Mouse (Mus musculus): Measurements from ENCODE around the gene Aebp1. TPM values are rescaled to one million over a fixed set of nuclear protein-coding genes. Genes with fewer than 3 reads are reported as not detected.

Gene Aebp1
- total and polyA plus RNA-seq, 3 experiments: not detected

GRCm38 (mm10) chr11:5915429-5916177 lies 53.9 kb downstream of the Aebp1 start:
- Histone ChIP-seq H3K27me3 (ENCODE audit: insufficient read depth, low read length) (peaks cover 16% of the 10 kb centered on the region), H3K4me3 (ENCODE audit: low read depth, low read length) (no peak overlapping the region), H3K36me3 (replicated peaks) (no peaks in the 10 kb centered on the region), H3K9me3 (replicated peaks) (no peaks in the 10 kb centered on the region), H3K4me1 (ENCODE audit: insufficient read depth, low read depth, low read length) (peaks cover 4% of the 10 kb centered on the region)
- no peak for TF ChIP-seq GATA1 (IDR thresholded peaks at IDR 0.05; ENCODE audit: borderline replicate concordance, low read length)
- TF ChIP-seq POLR2AphosphoS5 (IDR thresholded peaks at IDR 0.05; ENCODE audit: insufficient replicate concordance, low read depth, low read length): no peak
- no peak for TF ChIP-seq GATA2 (IDR thresholded peaks at IDR 0.05; ENCODE audit: borderline replicate concordance, low read depth, low read length)
- no peak for TF ChIP-seq CTCF (IDR thresholded peaks at IDR 0.05; ENCODE audit: low read depth, low read length)
- no peak for TF ChIP-seq TAL1 (conservative IDR thresholded peaks at IDR 0.05; ENCODE audit: low read depth, low read length)
- ATAC-seq (ENCODE audit: extremely low read depth, insufficient number of reproducible peaks, low FRiP score, poor library complexity, severe bottlenecking) (no peak), DNase-seq (ENCODE audit: low spot score) (no peak)

GRCm38 (mm10) chr11:5916178-5916548 lies 54.4 kb downstream of the Aebp1 start:
- no peak for TF ChIP-seq GATA1 (IDR thresholded peaks at IDR 0.05; ENCODE audit: borderline replicate concordance, low read length)
- no peak for TF ChIP-seq GATA2 (IDR thresholded peaks at IDR 0.05; ENCODE audit: borderline replicate concordance, low read depth, low read length)
- no peak for TF ChIP-seq POLR2AphosphoS5 (IDR thresholded peaks at IDR 0.05; ENCODE audit: insufficient replicate concordance, low read depth, low read length)
- no peak for TF ChIP-seq TAL1 (conservative IDR thresholded peaks at IDR 0.05; ENCODE audit: low read depth, low read length)
- TF ChIP-seq CTCF (IDR thresholded peaks at IDR 0.05; ENCODE audit: low read depth, low read length): no peak
- ATAC-seq (ENCODE audit: extremely low read depth, insufficient number of reproducible peaks, low FRiP score, poor library complexity, severe bottlenecking): no peak; the same call in 1 of the 2 replicates
- H3K27me3 ChIP-seq (ENCODE audit: insufficient read depth, low read length): peaks cover 13% of the 10 kb centered on the region
- peaks cover 4% of the 10 kb centered on the region for H3K4me1 ChIP-seq (ENCODE audit: insufficient read depth, low read depth, low read length)
- H3K4me3 ChIP-seq (ENCODE audit: low read depth, low read length): no peak overlapping the region
- no peaks in the 10 kb centered on the region for H3K9me3 ChIP-seq (replicated peaks)
- DNase-seq (ENCODE audit: low spot score): no peak
- H3K36me3 ChIP-seq (replicated peaks): no peaks in the 10 kb centered on the region

- H3K27me3 ChIP-seq (ENCODE audit: insufficient read depth, low read length): peaks cover 9% of the 10 kb centered on the region
- no peak for TF ChIP-seq POLR2AphosphoS5 (IDR thresholded peaks at IDR 0.05; ENCODE audit: insufficient replicate concordance, low read depth, low read length)
- TF ChIP-seq GATA1 (IDR thresholded peaks at IDR 0.05; ENCODE audit: borderline replicate concordance, low read length): no peak
- no peak for TF ChIP-seq GATA2 (IDR thresholded peaks at IDR 0.05; ENCODE audit: borderline replicate concordance, low read depth, low read length)
- TF ChIP-seq CTCF (IDR thresholded peaks at IDR 0.05; ENCODE audit: low read depth, low read length): no peak
- TF ChIP-seq TAL1 (conservative IDR thresholded peaks at IDR 0.05; ENCODE audit: low read depth, low read length): no peak
- no peaks in the 10 kb centered on the region for H3K9me3 ChIP-seq (replicated peaks)
- H3K4me1 ChIP-seq (ENCODE audit: insufficient read depth, low read depth, low read length): peaks cover 4% of the 10 kb centered on the region
- no peak for DNase-seq (ENCODE audit: low spot score)
- H3K36me3 ChIP-seq (replicated peaks): no peaks in the 10 kb centered on the region
- ATAC-seq (ENCODE audit: extremely low read depth, insufficient number of reproducible peaks, low FRiP score, poor library complexity, severe bottlenecking): no peak
- no peak overlapping the region for H3K4me3 ChIP-seq (ENCODE audit: low read depth, low read length)
Measured at GRCm38 (mm10) chr11:5918111-5918510, 56.4 kb downstream of the Aebp1 start.

GRCm38 (mm10) chr11:5919606-5920005 lies 57.9 kb downstream of the Aebp1 start:
- no peaks in the 10 kb centered on the region for H3K36me3 ChIP-seq (replicated peaks)
- H3K4me3 ChIP-seq (ENCODE audit: low read depth, low read length): no peak overlapping the region
- no peaks in the 10 kb centered on the region for H3K9me3 ChIP-seq (replicated peaks)
- peaks cover 5% of the 10 kb centered on the region; the same call in 1 of the 2 replicates for H3K27me3 ChIP-seq (ENCODE audit: insufficient read depth, low read length)
- ATAC-seq (ENCODE audit: extremely low read depth, insufficient number of reproducible peaks, low FRiP score, poor library complexity, severe bottlenecking) (no peak), DNase-seq (ENCODE audit: low spot score) (no peak)
- TF ChIP-seq POLR2AphosphoS5 (IDR thresholded peaks at IDR 0.05; ENCODE audit: insufficient replicate concordance, low read depth, low read length) (no peak), CTCF (IDR thresholded peaks at IDR 0.05; ENCODE audit: low read depth, low read length) (no peak), TAL1 (conservative IDR thresholded peaks at IDR 0.05; ENCODE audit: low read depth, low read length) (no peak), GATA2 (IDR thresholded peaks at IDR 0.05; ENCODE audit: borderline replicate concordance, low read depth, low read length) (no peak), GATA1 (IDR thresholded peaks at IDR 0.05; ENCODE audit: borderline replicate concordance, low read length) (no peak)
- H3K4me1 ChIP-seq (ENCODE audit: insufficient read depth, low read depth, low read length): peaks cover 4% of the 10 kb centered on the region

GRCm38 (mm10) chr11:5920323-5920960 lies 58.7 kb downstream of the Aebp1 start:
- H3K4me1 ChIP-seq (ENCODE audit: insufficient read depth, low read depth, low read length): peaks cover 4% of the 10 kb centered on the region
- no peak for TF ChIP-seq GATA2 (IDR thresholded peaks at IDR 0.05; ENCODE audit: borderline replicate concordance, low read depth, low read length)
- TF ChIP-seq TAL1 (conservative IDR thresholded peaks at IDR 0.05; ENCODE audit: low read depth, low read length): no peak
- TF ChIP-seq CTCF (IDR thresholded peaks at IDR 0.05; ENCODE audit: low read depth, low read length): no peak
- DNase-seq (ENCODE audit: low spot score) (no peak), ATAC-seq (ENCODE audit: extremely low read depth, insufficient number of reproducible peaks, low FRiP score, poor library complexity, severe bottlenecking) (no peak)
- H3K9me3 ChIP-seq (replicated peaks): no peaks in the 10 kb centered on the region
- H3K27me3 ChIP-seq (ENCODE audit: insufficient read depth, low read length): peaks cover 7% of the 10 kb centered on the region
- no peaks in the 10 kb centered on the region for H3K36me3 ChIP-seq (replicated peaks)
- no peak overlapping the region for H3K4me3 ChIP-seq (ENCODE audit: low read depth, low read length)

Other genes with a start within 250 kb of the Aebp1 start
- gene Mrps24, start 146.3 kb upstream of the Aebp1 start, total RNA-seq (2014; fragmentation: Nextera tagmentation): 17.9 and 26.1 TPM in 2 replicates
- 75.1 and 89.8 TPM in 2 replicates for gene Mrps24, start 146.3 kb upstream of the Aebp1 start, total RNA-seq (2017)
- gene Mrps24, start 146.3 kb upstream of the Aebp1 start, polyA plus RNA-seq (2012): 112 and 154 TPM in 2 replicates
- gene Urgcp, start 99.6 kb upstream of the Aebp1 start, total RNA-seq (2014; fragmentation: Nextera tagmentation): 6.8 and 7.2 TPM in 2 replicates
- gene Urgcp, start 99.6 kb upstream of the Aebp1 start, total RNA-seq (2017): 7.9 and 8.2 TPM in 2 replicates
- gene Urgcp, start 99.6 kb upstream of the Aebp1 start, polyA plus RNA-seq (2012): 8.7 and 8.9 TPM in 2 replicates
- 36.4 and 39.3 TPM in 2 replicates for gene Dbnl, start 73.5 kb upstream of the Aebp1 start, total RNA-seq (2014; fragmentation: Nextera tagmentation)
- gene Dbnl, start 73.5 kb upstream of the Aebp1 start, total RNA-seq (2017): 89.5 and 107 TPM in 2 replicates
- 155 and 158 TPM in 2 replicates for gene Dbnl, start 73.5 kb upstream of the Aebp1 start, polyA plus RNA-seq (2012)
- 1.6 and 1.8 TPM in 2 replicates for gene Pgam2, start 58.2 kb upstream of the Aebp1 start, total RNA-seq (2014; fragmentation: Nextera tagmentation)
- 0.22 TPM in 1 of 2 replicates, not detected in the other for gene Pgam2, start 58.2 kb upstream of the Aebp1 start, total RNA-seq (2017)
- gene Pgam2, start 58.2 kb upstream of the Aebp1 start, polyA plus RNA-seq (2012): 1.5 and 2.6 TPM in 2 replicates
- gene Polm, start 23.9 kb upstream of the Aebp1 start, total RNA-seq (2014; fragmentation: Nextera tagmentation): 32.1 and 38.3 TPM in 2 replicates
- gene Polm, start 23.9 kb upstream of the Aebp1 start, total RNA-seq (2017): 15.4 and 16.6 TPM in 2 replicates
- gene Polm, start 23.9 kb upstream of the Aebp1 start, polyA plus RNA-seq (2012): 38.2 and 48.7 TPM in 2 replicates
- 47.5 and 55.5 TPM in 2 replicates for gene Pold2, start 16.3 kb downstream of the Aebp1 start, total RNA-seq (2014; fragmentation: Nextera tagmentation)
- 30.1 and 39.4 TPM in 2 replicates for gene Pold2, start 16.3 kb downstream of the Aebp1 start, total RNA-seq (2017)
- 295 and 362 TPM in 2 replicates for gene Pold2, start 16.3 kb downstream of the Aebp1 start, polyA plus RNA-seq (2012)
- gene Myl7, start 36.8 kb downstream of the Aebp1 start, total RNA-seq (2014; fragmentation: Nextera tagmentation): not detected in 2 replicates
- not detected in 2 replicates for gene Myl7, start 36.8 kb downstream of the Aebp1 start, total RNA-seq (2017)
- not detected in 2 replicates for gene Myl7, start 36.8 kb downstream of the Aebp1 start, polyA plus RNA-seq (2012)
- not detected in 2 replicates for gene Gck, start 88.1 kb downstream of the Aebp1 start, total RNA-seq (2014; fragmentation: Nextera tagmentation)
- 0.06 and 0.11 TPM in 2 replicates for gene Gck, start 88.1 kb downstream of the Aebp1 start, total RNA-seq (2017)
- not detected in 2 replicates for gene Gck, start 88.1 kb downstream of the Aebp1 start, polyA plus RNA-seq (2012)
- gene Ykt6, start 93.7 kb downstream of the Aebp1 start, total RNA-seq (2014; fragmentation: Nextera tagmentation): 20.3 and 22.5 TPM in 2 replicates
- gene Ykt6, start 93.7 kb downstream of the Aebp1 start, total RNA-seq (2017): 51.5 and 55.9 TPM in 2 replicates
- gene Ykt6, start 93.7 kb downstream of the Aebp1 start, polyA plus RNA-seq (2012): 9.4 and 11.6 TPM in 2 replicates
- gene Camk2b, start 204.4 kb downstream of the Aebp1 start, total RNA-seq (2014; fragmentation: Nextera tagmentation): not detected in 2 replicates
- gene Camk2b, start 204.4 kb downstream of the Aebp1 start, total RNA-seq (2017): 0.06 and 0.16 TPM in 2 replicates
- 0.01 TPM in 1 of 2 replicates, not detected in the other for gene Camk2b, start 204.4 kb downstream of the Aebp1 start, polyA plus RNA-seq (2012)

All from G1E (cell line).